Mouse (Mus musculus): ENCODE results near the gene Defb23. TPM values are rescaled to one million over a fixed set of nuclear protein-coding genes. Genes with fewer than 3 reads are reported as not detected.

Gene Defb23
- polyA plus RNA-seq, 1 experiment from 2014 or later, result not detected

GRCm38 (mm10) chr2:152415786-152416185, 48.6 kb downstream of the Defb23 start:
- Histone ChIP-seq H3K4me1 (ENCODE audit: control insufficient read depth, insufficient read depth, low read length) (peaks cover 15% of the 10 kb centered on the region), H3K27me3 (ENCODE audit: control insufficient read depth, insufficient read depth, low read length) (no peaks in the 10 kb centered on the region), H3K4me2 (ENCODE audit: low read depth) (no peak overlapping the region), H3K36me3 (ENCODE audit: control insufficient read depth, insufficient read depth, low read length) (no peaks in the 10 kb centered on the region), H3K9me3 (ENCODE audit: control insufficient read depth, low read length) (0 out of 2 replicates have a peak, but pooled peaks cover 3% of the 10 kb centered on the region), H3K9ac (ENCODE audit: low read length) (no peak overlapping the region; the same call in 1 of the 2 replicates), H3K27ac (ENCODE audit: low read depth, low read length) (no peak overlapping the region), H3K4me3 (ENCODE audit: low read depth, low read length) (peak overlapping the region; percentile 81; the same call in 1 of the 2 replicates)
- ATAC-seq (ENCODE audit: insufficient read depth, low FRiP score, low TSS enrichment) (no peak), DNase-seq (ENCODE audit: low spot score) (no peak)
- 98% methylated on average over 3 of the region's 3 CpGs for WGBS

- no peaks in the 10 kb centered on the region for H3K36me3 ChIP-seq (ENCODE audit: control insufficient read depth, insufficient read depth, low read length)
- peak within 1 kb of the TSS; percentile 92 for H3K4me2 ChIP-seq (ENCODE audit: low read depth)
- 29% methylated on average over 4 of the region's 4 CpGs for WGBS
- H3K9me3 ChIP-seq (ENCODE audit: control insufficient read depth, low read length), result 0 out of 2 replicates have a peak, but pooled peaks cover 3% of the 10 kb centered on the region
- peak within 1 kb of the TSS; percentile 90 for H3K27ac ChIP-seq (ENCODE audit: low read depth, low read length)
- DNase-seq (ENCODE audit: low spot score) (no peak), ATAC-seq (ENCODE audit: insufficient read depth, low FRiP score, low TSS enrichment) (no peak)
- H3K4me3 ChIP-seq (ENCODE audit: low read depth, low read length), result peak within 1 kb of the TSS; percentile 81
- no peaks in the 10 kb centered on the region for H3K27me3 ChIP-seq (ENCODE audit: control insufficient read depth, insufficient read depth, low read length)
- peaks cover 20% of the 10 kb centered on the region for H3K4me1 ChIP-seq (ENCODE audit: control insufficient read depth, insufficient read depth, low read length)
- peak within 1 kb of the TSS; percentile 99 for H3K9ac ChIP-seq (ENCODE audit: low read length)
Measured at GRCm38 (mm10) chr2:152415287-152415686, 49.1 kb downstream of the Defb23 start, which contains the start of gene 6820408C15Rik. 6820408C15Rik (plus strand) TSS chr2:152415587.

DNA sequence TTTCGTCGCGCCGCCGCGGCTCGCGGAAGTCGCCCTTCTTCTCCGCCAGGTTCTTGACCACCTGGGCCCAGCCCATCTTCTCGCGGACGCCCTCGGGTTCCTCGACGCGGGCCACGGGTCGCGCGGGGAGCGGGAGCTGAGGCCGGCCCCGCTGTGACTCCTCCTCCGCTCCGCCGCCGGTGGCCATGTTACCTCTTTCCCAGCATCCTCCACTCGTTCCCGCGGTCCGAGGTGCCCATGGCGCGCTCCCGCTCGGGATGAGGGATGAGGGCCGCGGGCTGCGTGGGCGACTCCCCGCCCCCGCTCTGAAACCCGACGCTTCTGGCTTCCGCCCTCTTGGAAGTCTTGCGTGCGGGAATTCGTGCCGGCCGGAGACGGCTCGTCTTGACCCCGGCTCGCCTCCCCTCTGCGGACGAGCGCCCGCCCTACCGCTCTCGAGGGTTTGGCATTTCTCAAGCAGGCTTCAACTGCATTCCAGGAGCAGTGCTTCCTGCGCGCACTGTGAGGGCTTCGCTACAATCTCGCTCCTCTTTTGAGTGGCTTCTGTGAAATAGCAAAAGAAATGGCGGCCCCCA, 49.7 kb downstream of the Defb23 start, which contains the start of gene Zcchc3:
Gene Zcchc3 (minus strand): TSS at position 437 of the 575 bp plus-strand sequence.
- Histone ChIP-seq H3K9ac (ENCODE audit: low read length) (peak within 1 kb of the TSS; percentile 99), H3K4me1 (ENCODE audit: control insufficient read depth, insufficient read depth, low read length) (peaks cover 25% of the 10 kb centered on the region), H3K9me3 (ENCODE audit: control insufficient read depth, low read length) (0 out of 2 replicates have a peak, but pooled peaks cover 3% of the 10 kb centered on the region), H3K4me3 (ENCODE audit: low read depth, low read length) (peak within 1 kb of the TSS; percentile 81), H3K27ac (ENCODE audit: low read depth, low read length) (peak within 1 kb of the TSS; percentile 90), H3K4me2 (ENCODE audit: low read depth) (peak within 1 kb of the TSS; percentile 92), H3K27me3 (ENCODE audit: control insufficient read depth, insufficient read depth, low read length) (no peaks in the 10 kb centered on the region), H3K36me3 (ENCODE audit: control insufficient read depth, insufficient read depth, low read length) (no peaks in the 10 kb centered on the region)
- under 1% methylated on average over 61 of the region's 65 CpGs for WGBS
- ATAC-seq (ENCODE audit: insufficient read depth, low FRiP score, low TSS enrichment) (peak; percentile 71), DNase-seq (ENCODE audit: low spot score) (peak; percentile 95)

DNA sequence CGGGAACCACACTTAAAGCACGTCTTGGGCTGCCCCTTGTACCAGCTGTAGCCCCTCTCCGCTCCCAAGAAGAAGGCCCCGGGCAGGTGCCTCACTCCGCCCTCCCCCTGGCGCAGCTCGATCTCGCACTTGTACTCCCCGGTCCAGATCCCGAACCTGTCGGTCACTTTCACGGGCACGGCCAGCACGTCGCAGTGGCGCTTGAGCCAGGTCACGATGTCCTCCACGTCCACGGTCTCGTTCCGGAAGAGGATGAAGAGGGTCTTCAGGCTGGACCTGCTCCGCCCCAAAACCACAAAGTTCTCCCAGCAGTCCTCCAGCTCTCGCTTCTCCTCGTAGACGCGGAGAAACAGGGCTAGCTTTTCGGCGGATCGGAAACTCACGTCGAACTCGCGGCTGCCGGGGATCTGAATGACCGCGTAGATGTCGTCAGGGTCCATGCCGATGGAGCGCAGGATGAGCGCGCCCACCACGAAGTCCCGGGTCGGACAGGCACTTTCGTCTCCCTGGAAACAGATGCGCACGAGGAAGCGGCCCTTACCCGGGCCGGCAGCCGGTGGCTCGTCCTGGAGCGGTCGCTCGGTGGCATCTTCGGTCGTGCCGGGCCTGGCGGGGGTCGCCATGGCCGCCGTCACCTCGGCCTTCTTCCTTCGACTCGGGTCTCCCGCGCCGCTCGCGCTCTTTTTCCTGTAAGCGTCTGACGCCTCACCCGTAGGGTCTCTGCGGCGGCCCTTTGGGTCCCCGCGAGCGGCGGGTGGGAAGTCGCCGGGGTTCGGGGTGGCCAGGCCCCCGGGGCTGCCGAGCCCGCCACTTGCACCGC, 50.4 kb downstream of the Defb23 start:
- Histone ChIP-seq H3K4me3 (ENCODE audit: low read depth, low read length) (peak overlapping the region; percentile 81), H3K9me3 (ENCODE audit: control insufficient read depth, low read length) (0 out of 2 replicates have a peak, but pooled peaks cover 3% of the 10 kb centered on the region), H3K9ac (ENCODE audit: low read length) (peak overlapping the region; percentile 99), H3K27ac (ENCODE audit: low read depth, low read length) (peak overlapping the region; percentile 90), H3K27me3 (ENCODE audit: control insufficient read depth, insufficient read depth, low read length) (no peaks in the 10 kb centered on the region), H3K4me2 (ENCODE audit: low read depth) (peak overlapping the region; percentile 92), H3K36me3 (ENCODE audit: control insufficient read depth, insufficient read depth, low read length) (no peaks in the 10 kb centered on the region), H3K4me1 (ENCODE audit: control insufficient read depth, insufficient read depth, low read length) (peaks cover 25% of the 10 kb centered on the region)
- ATAC-seq (ENCODE audit: insufficient read depth, low FRiP score, low TSS enrichment) (peak; percentile 39), DNase-seq (ENCODE audit: low spot score) (peak; percentile 57)
- WGBS, result under 1% methylated on average over 86 of the region's 86 CpGs

DNA sequence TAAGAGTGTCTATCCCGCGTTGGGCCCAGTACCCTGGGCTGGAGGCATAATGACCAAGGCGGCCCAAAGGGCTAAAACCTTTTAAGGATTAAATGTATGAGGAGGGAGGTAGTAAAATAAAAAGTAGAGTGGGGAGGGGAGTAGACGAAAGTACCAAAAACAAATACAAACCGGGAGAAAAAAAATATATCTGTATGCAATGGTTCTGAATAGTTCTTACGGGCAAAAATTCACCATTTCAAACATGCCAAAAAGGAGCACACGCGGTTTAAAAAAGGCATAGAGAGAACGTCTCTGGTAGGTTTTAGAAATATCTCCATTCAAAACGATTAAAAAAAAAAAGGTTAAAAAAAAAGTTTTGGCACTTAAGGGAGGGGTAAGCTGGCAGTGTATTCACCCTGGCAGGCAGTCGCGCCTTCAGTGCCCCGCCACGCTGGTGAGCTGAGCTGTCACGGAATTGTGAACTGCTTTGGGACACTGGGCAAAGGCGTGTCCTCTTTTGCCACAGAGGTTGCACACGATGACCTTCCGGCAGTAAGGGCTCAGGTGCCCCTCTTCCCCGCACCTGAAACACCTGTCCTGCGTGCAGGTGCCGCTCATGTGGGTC, 51.2 kb downstream of the Defb23 start:
- Histone ChIP-seq H3K27me3 (ENCODE audit: control insufficient read depth, insufficient read depth, low read length) (no peaks in the 10 kb centered on the region), H3K9me3 (ENCODE audit: control insufficient read depth, low read length) (0 out of 2 replicates have a peak, but pooled peaks cover 3% of the 10 kb centered on the region), H3K4me3 (ENCODE audit: low read depth, low read length) (peak overlapping the region; percentile 81), H3K9ac (ENCODE audit: low read length) (peak overlapping the region; percentile 99), H3K4me2 (ENCODE audit: low read depth) (peak overlapping the region; percentile 92), H3K36me3 (ENCODE audit: control insufficient read depth, insufficient read depth, low read length) (no peaks in the 10 kb centered on the region), H3K27ac (ENCODE audit: low read depth, low read length) (peak overlapping the region; percentile 90; the same call in 1 of the 2 replicates), H3K4me1 (ENCODE audit: control insufficient read depth, insufficient read depth, low read length) (peaks cover 25% of the 10 kb centered on the region)
- DNase-seq (ENCODE audit: low spot score) (peak; percentile 24), ATAC-seq (ENCODE audit: insufficient read depth, low FRiP score, low TSS enrichment) (no peak)
- 1% methylated on average over 21 of the region's 21 CpGs for WGBS

DNA sequence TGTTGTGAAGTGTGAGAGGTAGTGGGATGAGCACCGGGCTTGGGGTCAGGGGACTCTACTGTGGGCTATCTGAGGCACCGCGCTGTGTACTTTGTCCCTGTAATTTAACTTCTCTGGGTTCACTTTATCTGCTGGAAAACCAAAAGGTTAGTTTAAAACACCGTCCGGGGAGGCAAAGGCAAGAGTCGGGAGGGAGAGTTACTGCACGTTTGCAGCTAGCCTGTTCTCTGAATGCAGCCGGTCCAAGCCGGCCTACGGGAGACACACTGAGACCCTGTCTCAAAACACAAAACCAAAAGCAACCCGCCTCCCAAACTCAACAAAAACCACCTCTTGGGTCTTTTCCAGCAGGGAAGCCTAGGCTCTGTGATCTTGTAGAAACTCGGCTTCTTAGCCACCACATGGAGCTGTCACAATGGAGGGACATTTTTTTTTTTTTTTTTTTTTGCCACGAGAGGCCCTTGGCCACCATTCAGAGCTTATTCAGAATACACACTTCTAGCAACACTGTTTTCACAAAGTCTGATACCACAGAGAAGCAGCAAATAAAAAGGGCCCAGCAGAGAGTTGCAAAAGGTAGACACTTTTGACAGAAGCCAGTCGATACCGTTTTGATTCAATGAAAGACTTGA, 51.8 kb downstream of the Defb23 start:
- no peak for DNase-seq (ENCODE audit: low spot score)
- peak overlapping the region; percentile 81 for H3K4me3 ChIP-seq (ENCODE audit: low read depth, low read length)
- 4% methylated on average over 15 of the region's 15 CpGs for whole genome bisulfite sequencing

GRCm38 (mm10) chr2:152411471-152411870, 52.9 kb downstream of the Defb23 start:
- Histone ChIP-seq H3K27me3 (ENCODE audit: control insufficient read depth, insufficient read depth, low read length) (no peaks in the 10 kb centered on the region), H3K27ac (ENCODE audit: low read depth, low read length) (peak overlapping the region; percentile 91), H3K4me3 (ENCODE audit: low read depth, low read length) (peak overlapping the region; percentile 81; the same call in 1 of the 2 replicates), H3K4me1 (ENCODE audit: control insufficient read depth, insufficient read depth, low read length) (peaks cover 25% of the 10 kb centered on the region), H3K9ac (ENCODE audit: low read length) (peak overlapping the region; percentile 49), H3K4me2 (ENCODE audit: low read depth) (peak overlapping the region; percentile 92), H3K9me3 (ENCODE audit: control insufficient read depth, low read length) (0 out of 2 replicates have a peak, but pooled peaks cover 3% of the 10 kb centered on the region), H3K36me3 (ENCODE audit: control insufficient read depth, insufficient read depth, low read length) (no peaks in the 10 kb centered on the region)
- ATAC-seq (ENCODE audit: insufficient read depth, low FRiP score, low TSS enrichment) (no peak), DNase-seq (ENCODE audit: low spot score) (no peak)
- WGBS, result 2% methylated on average over 7 of the region's 7 CpGs

More for the DNA sequence above, 51.8 kb downstream of the Defb23 start:
- H3K4me2 ChIP-seq (ENCODE audit: low read depth), result peak overlapping the region; percentile 92
- H3K27me3 ChIP-seq (ENCODE audit: control insufficient read depth, insufficient read depth, low read length), result no peaks in the 10 kb centered on the region
- no peak for ATAC-seq (ENCODE audit: insufficient read depth, low FRiP score, low TSS enrichment)
- peaks cover 25% of the 10 kb centered on the region for H3K4me1 ChIP-seq (ENCODE audit: control insufficient read depth, insufficient read depth, low read length)
- H3K9ac ChIP-seq (ENCODE audit: low read length), result peak overlapping the region; percentile 99
- H3K27ac ChIP-seq (ENCODE audit: low read depth, low read length), result peak overlapping the region; percentile 91
- no peaks in the 10 kb centered on the region for H3K36me3 ChIP-seq (ENCODE audit: control insufficient read depth, insufficient read depth, low read length)
- 0 out of 2 replicates have a peak, but pooled peaks cover 3% of the 10 kb centered on the region for H3K9me3 ChIP-seq (ENCODE audit: control insufficient read depth, low read length)

DNA sequence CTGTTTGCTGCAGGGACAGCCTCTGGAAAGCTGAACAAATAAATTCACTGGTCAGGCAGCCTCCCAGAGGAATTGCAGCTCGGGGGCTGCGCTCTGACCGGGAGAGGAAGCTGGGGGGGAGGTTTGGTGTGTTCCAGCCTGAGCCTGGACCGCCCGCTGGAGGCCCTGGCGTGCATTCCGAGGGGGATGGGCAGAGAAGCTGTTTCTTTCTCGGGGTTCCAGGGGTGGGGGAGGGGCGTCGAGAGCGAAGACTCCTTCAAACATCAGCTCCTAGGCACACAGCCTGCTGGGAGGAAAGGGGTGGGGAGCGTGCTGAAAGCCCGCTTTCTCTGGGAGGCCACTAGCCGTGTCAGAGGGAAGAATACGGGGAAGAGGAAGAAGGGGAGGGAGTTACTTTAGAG, 53.4 kb downstream of the Defb23 start:
- Histone ChIP-seq H3K9ac (ENCODE audit: low read length) (peak overlapping the region; percentile 49), H3K36me3 (ENCODE audit: control insufficient read depth, insufficient read depth, low read length) (no peaks in the 10 kb centered on the region), H3K27ac (ENCODE audit: low read depth, low read length) (peak overlapping the region; percentile 91), H3K4me2 (ENCODE audit: low read depth) (peak overlapping the region; percentile 92), H3K4me3 (ENCODE audit: low read depth, low read length) (peak overlapping the region; percentile 81; the same call in 1 of the 2 replicates), H3K9me3 (ENCODE audit: control insufficient read depth, low read length) (no peaks in the 10 kb centered on the region), H3K4me1 (ENCODE audit: control insufficient read depth, insufficient read depth, low read length) (peaks cover 25% of the 10 kb centered on the region), H3K27me3 (ENCODE audit: control insufficient read depth, insufficient read depth, low read length) (no peaks in the 10 kb centered on the region)
- peak; percentile 93 for DNase-seq (ENCODE audit: low spot score)
- peak; percentile 35 for ATAC-seq (ENCODE audit: insufficient read depth, low FRiP score, low TSS enrichment)
- 1% methylated on average over 15 of the region's 15 CpGs for WGBS
